Mouse (Mus musculus): Measurements from ENCODE around the gene Cdrt4. TPM values are rescaled to one million over a fixed set of nuclear protein-coding genes. Genes with fewer than 3 reads are reported as not detected.

Cdrt4 gene
- 0.44 TPM in 1 of 2 replicates, not detected in the other for polyA plus RNA-seq (2015; fragmentation: Nextera tagmentation; extraction: Ambion mirVana)

DNA sequence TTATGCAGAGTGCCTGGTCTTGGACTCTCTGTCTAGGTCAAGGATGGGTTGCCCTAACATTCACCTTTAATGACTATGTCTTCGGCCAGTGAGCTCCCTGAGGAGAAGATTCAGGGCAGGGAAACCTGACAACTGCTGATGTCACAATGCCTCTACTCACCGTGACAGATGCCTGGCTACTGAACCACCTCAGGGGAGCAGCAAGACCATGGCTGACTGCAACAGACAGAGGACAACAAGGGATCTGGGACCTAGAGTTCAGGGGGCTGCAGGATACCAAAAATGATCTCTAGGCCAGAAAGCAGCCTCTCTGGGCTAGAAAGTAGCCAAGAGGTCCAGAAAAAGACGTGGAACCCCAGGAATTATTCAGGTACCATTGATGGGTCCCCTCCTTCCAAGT is at the start of gene Cdrt4:
Cdrt4 (plus strand) TSS at position 182 of the 400 bp plus-strand sequence.
- Histone ChIP-seq H3K27ac (replicated peaks) (no peak within 1 kb of the TSS), H3K4me1 (replicated peaks) (no peaks in the 10 kb centered on the region), H3K9ac (no peak within 1 kb of the TSS), H3K4me2 (no peak within 1 kb of the TSS), H3K4me3 (no peak within 1 kb of the TSS), H3K27me3 (no peaks in the 10 kb centered on the region), H3K9me3 (peaks cover 3% of the 10 kb centered on the region; the same call in 1 of the 2 replicates), H3K36me3 (no peaks in the 10 kb centered on the region)
- 75% methylated on average over 3 of the region's 3 CpGs for WGBS
- no peak for ATAC-seq (ENCODE audit: low read depth)

DNA sequence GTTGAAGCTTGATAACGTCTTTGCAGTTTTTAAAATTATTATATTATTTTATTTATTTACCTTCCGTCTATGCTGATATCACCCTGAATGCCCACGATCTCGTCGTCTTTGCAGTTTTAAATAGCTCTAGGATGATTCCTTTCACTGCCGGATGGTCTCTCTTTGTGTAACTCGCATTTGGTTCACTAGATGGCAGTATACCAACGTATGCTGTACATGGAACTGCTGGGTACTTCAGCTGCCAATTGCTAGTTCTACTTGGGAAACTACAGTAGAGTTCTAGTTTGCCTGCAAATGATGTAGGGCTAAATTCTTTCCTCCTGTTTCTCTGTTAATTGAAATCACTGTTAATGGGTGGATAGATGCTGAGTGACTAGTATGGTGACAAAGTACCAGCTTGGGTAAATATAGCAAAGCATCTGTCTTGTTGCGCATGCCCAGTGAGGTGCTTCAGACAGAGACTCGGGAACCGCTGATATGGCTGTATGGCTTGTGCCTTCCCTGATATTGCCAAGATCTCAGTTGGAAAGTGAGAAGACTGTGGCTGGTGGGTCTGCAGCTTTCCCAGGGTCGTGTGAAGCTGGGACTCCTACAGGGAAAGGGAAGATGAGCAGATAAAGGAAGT is 49.2 kb upstream of the Cdrt4 start:
- H3K9me3 ChIP-seq: no peaks in the 10 kb centered on the region
- H3K9ac ChIP-seq: no peak overlapping the region
- H3K27me3 ChIP-seq: no peaks in the 10 kb centered on the region
- peaks cover 6% of the 10 kb centered on the region; the same call in 1 of the 2 replicates for H3K36me3 ChIP-seq
- ATAC-seq (ENCODE audit: low read depth): peak; percentile 75; the same call in 1 of the 2 replicates
- H3K4me3 ChIP-seq: no peak overlapping the region
- H3K27ac ChIP-seq (replicated peaks): no peak overlapping the region
- no peak overlapping the region for H3K4me2 ChIP-seq
- no peaks in the 10 kb centered on the region for H3K4me1 ChIP-seq (replicated peaks)
- WGBS: 36% methylated on average over 12 of the region's 12 CpGs

DNA sequence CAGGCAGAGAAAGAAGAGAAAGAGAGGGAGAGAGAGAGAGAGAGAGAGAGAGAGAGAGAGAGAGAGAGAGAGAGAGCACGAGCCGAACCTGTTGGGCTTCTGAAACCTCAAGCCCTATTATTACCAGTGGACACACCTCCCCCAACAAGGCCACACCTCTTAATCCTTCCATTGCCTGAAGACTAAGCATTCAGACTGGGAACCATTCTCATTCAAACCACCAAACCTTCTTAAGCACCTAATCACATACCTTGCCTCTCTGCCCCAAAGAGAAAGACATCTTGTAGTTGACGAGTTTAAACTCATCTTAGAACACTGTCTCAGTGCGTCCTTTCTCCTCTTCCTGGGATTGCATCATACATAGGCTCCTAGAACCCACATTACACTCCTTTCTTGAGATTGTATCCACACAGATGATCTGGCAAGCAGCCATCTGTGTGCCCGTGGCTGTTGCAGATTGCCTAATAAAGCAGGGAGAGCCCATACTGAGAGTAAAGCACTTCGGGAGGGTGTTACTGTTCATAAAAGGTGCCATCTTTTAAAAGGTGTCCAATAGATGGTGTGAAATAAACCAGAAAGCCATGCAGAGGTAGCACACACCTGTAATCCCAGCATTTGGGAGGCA is 47.0 kb upstream of the Cdrt4 start:
- no peak overlapping the region for H3K4me2 ChIP-seq
- ATAC-seq (ENCODE audit: low read depth): no peak
- H3K4me1 ChIP-seq (replicated peaks): no peaks in the 10 kb centered on the region
- H3K9ac ChIP-seq: no peak overlapping the region
- H3K27ac ChIP-seq (replicated peaks): no peak overlapping the region
- H3K36me3 ChIP-seq: no peaks in the 10 kb centered on the region
- no peaks in the 10 kb centered on the region for H3K27me3 ChIP-seq
- H3K4me3 ChIP-seq: no peak overlapping the region
- 76% methylated on average over 6 of the region's 6 CpGs for WGBS
- H3K9me3 ChIP-seq: no peaks in the 10 kb centered on the region

DNA sequence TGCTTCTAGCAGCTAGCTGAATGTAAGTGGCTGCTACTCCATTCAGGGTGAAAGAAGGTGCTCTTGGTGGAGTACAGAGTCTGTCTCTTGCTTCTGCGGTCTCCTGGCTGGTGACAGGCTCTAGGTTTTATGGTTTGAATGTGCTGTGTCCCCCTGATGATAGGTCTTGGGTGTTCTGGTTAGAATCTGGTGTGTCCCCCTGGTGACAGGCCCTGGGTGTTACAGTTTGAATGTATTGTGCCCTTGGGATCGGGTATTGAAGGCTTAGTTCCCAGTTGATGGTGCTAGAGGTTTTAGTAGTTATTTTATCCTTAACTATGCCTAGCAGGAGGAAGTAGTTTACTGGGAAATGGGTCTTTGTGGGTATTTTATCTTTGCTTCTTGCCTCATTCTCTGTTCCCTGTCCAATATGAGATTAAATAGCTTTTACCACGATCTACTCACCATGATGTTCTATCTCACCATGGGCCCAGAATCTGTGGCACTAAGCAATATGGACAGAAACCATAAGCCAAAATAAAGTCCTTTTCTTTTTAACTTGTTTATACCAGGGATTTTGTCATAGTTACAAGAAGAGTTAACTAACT is 41.2 kb upstream of the Cdrt4 start:
- Histone ChIP-seq H3K4me2 (no peak overlapping the region), H3K4me3 (no peak overlapping the region), H3K36me3 (no peaks in the 10 kb centered on the region), H3K27me3 (no peaks in the 10 kb centered on the region), H3K9me3 (no peaks in the 10 kb centered on the region), H3K27ac (replicated peaks) (no peak overlapping the region), H3K4me1 (replicated peaks) (peaks cover 9% of the 10 kb centered on the region), H3K9ac (no peak overlapping the region)
- no peak for ATAC-seq (ENCODE audit: low read depth)
- 77% methylated on average over 3 of the region's 3 CpGs for WGBS

DNA sequence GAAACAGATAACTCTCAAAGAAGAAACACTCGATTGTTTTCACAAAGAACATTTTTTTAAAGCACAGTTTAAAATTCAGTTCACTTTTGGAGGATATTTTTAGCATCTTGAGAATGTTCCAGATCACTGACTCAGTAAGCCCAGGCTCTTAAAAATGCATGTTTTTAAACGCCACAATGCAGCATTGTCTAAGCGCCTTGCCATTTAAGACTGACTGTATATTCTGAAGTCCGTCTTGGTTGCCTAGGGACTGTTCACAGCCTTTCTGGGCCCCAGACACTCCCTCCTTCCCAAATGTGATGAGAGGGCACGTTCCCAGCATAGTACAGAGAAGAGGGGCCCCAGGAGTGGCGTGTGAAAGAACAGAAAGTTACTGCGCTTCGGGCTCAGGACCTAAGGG is 39.6 kb upstream of the Cdrt4 start:
- H3K9me3 ChIP-seq: no peaks in the 10 kb centered on the region
- H3K4me3 ChIP-seq: no peak overlapping the region
- no peaks in the 10 kb centered on the region for H3K27me3 ChIP-seq
- no peak for ATAC-seq (ENCODE audit: low read depth)
- peak overlapping the region; percentile 50; the same call in 1 of the 2 replicates for H3K27ac ChIP-seq (replicated peaks)
- no peak overlapping the region for H3K4me2 ChIP-seq
- peaks cover 9% of the 10 kb centered on the region for H3K4me1 ChIP-seq (replicated peaks)
- no peak overlapping the region for H3K9ac ChIP-seq
- H3K36me3 ChIP-seq: no peaks in the 10 kb centered on the region
- WGBS: 20% methylated on average over 8 of the region's 8 CpGs

DNA sequence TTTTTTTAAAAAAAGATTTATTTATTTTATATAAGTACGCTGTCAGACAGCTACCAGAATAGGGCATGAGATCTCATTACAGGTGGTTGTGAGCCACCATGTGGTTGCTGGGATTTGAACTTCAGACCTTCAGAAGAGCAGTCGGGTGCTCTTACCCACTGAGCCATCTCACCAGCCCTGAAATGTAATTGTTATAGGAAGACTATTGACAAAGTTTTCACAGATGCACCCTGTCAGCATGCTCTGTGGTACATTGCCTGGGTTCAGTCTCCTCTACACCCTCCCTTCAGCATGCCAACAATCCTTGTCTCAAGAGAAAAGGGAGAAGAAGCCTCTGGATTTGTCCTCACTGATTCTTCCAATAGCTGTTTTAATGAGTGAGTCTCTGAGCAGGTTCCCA is 37.9 kb upstream of the Cdrt4 start:
- Histone ChIP-seq H3K9me3 (no peaks in the 10 kb centered on the region), H3K27ac (replicated peaks) (no peak overlapping the region), H3K27me3 (no peaks in the 10 kb centered on the region), H3K4me2 (no peak overlapping the region), H3K36me3 (no peaks in the 10 kb centered on the region), H3K4me3 (no peak overlapping the region), H3K9ac (no peak overlapping the region), H3K4me1 (replicated peaks) (peaks cover 9% of the 10 kb centered on the region)
- ATAC-seq (ENCODE audit: low read depth): no peak
- 96% methylated on average over 2 of the region's 2 CpGs for WGBS

DNA sequence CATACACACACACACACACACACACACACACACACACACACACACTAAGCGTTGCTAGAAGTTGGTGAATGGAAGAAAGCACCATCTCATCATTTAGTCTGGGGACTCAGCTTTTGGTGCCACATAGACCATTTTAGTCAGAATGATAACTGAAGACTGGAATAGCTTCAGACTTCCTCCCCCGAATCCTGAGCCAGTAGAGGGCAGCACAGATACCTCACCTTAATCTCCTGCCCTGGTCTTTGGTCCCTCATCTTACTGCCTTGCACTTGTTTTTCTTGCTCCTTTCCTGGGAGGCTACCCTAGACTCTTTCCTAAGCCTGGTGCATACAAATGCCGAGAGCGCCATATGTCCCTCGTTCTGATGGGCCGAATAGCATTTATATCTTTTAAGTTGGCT is 36.5 kb upstream of the Cdrt4 start:
- H3K27ac ChIP-seq (replicated peaks): no peak overlapping the region
- ATAC-seq (ENCODE audit: low read depth): no peak
- 68% methylated on average over 6 of the region's 6 CpGs for WGBS

DNA sequence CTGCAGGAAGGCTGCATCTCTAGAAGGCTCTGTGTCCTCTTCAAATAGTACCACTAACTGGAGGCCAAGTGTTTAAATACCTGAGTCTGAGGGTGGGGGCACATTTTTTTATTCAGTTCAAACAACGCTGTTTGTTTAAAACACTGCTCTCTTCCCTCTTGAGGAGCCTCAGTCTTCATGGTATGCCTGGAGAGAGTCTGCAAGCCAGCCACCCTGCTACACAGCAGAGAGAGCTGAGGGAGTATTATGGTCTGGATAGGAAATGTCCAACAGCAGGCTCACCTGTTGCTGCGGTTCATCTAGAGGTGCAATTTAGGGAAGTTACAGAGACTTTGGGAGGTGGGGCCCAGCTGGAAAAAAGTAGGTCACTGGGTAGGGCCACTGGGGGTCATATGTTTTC is 35.5 kb upstream of the Cdrt4 start:
- no peak for ATAC-seq (ENCODE audit: low read depth)
- 88% methylated on average over 2 of the region's 2 CpGs for WGBS

More for the DNA sequence above, 36.5 kb upstream of the Cdrt4 start:
- Histone ChIP-seq H3K4me3 (no peak overlapping the region), H3K36me3 (no peaks in the 10 kb centered on the region), H3K9ac (no peak overlapping the region), H3K4me1 (replicated peaks) (peaks cover 9% of the 10 kb centered on the region), H3K4me2 (no peak overlapping the region), H3K9me3 (peaks cover 2% of the 10 kb centered on the region; the same call in 1 of the 2 replicates), H3K27me3 (no peaks in the 10 kb centered on the region)

DNA sequence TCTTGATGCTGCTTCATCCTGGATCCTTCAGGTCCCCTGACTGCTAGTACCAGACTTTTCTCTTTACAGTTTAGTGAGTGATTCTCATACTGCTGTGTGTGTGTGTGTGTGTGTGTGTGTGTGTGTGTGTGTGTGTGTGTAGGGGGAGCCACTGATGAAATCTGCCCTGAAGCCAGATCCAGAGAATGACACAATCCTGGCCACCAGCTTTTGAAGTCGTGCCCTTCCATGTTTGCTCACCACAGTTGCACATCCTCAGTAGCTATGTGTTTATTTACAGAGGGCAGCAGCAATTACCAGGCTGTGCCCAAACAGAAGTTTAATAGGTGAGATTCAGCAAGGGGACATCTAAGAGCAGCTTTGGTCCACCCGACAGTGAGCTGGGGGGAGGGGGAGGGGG is 34.2 kb upstream of the Cdrt4 start:
- Histone ChIP-seq H3K9me3 (peaks cover 4% of the 10 kb centered on the region; the same call in 1 of the 2 replicates), H3K27ac (replicated peaks) (no peak overlapping the region), H3K36me3 (no peaks in the 10 kb centered on the region), H3K27me3 (peaks cover 3% of the 10 kb centered on the region; the same call in 1 of the 2 replicates), H3K4me2 (no peak overlapping the region), H3K4me1 (replicated peaks) (peaks cover 7% of the 10 kb centered on the region; the same call in 1 of the 2 replicates), H3K4me3 (no peak overlapping the region), H3K9ac (no peak overlapping the region)
- no peak for ATAC-seq (ENCODE audit: low read depth)
- WGBS: 42% methylated on average over 2 of the region's 2 CpGs

More for the DNA sequence above, 35.5 kb upstream of the Cdrt4 start:
- H3K9me3 ChIP-seq: peaks cover 4% of the 10 kb centered on the region; the same call in 1 of the 2 replicates
- no peak overlapping the region for H3K4me2 ChIP-seq
- H3K36me3 ChIP-seq: no peaks in the 10 kb centered on the region
- H3K4me3 ChIP-seq: no peak overlapping the region
- H3K27me3 ChIP-seq: peaks cover 3% of the 10 kb centered on the region; the same call in 1 of the 2 replicates
- H3K4me1 ChIP-seq (replicated peaks): peaks cover 9% of the 10 kb centered on the region
- H3K27ac ChIP-seq (replicated peaks): no peak overlapping the region
- no peak overlapping the region for H3K9ac ChIP-seq

DNA sequence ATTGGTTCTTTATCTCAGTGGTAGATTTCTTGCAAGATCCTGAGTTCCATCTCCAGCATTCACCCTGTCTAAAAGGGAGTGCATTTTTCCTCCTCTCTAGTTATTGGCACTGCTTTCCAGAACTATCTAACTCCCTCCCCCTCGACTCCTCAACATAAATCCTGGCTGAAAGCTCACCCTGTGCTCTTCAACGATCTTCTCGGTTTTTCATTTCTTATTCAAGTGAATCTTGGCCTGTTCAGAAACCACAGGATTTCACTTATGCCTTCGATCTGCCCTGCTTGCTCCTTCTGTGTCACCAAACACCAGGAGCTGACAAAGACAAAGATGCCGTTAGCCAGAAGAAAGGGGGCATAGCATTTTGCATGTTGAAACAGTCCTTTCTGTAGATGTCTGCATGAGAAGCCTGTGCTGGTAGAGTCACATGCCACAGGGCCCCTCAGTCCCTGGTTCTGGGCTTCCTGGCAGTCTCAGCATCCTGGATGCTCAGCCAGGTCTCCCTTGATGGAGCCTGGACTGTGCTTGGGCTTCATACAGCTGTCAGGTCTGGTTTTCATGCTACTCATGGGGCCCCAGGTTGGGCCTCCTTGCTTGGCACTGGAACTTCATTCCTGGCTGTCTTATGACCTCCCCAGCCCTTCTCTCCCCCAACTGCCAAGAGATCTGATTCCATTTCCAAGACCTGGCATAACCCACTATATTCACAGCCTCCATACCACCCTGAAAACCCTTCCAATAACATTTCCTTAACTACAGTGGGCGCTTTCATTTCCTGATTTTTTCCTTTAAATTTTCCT is 30.8 kb upstream of the Cdrt4 start:
- peaks cover 4% of the 10 kb centered on the region; the same call in 1 of the 2 replicates for H3K9me3 ChIP-seq
- peak; percentile 13; the same call in 1 of the 2 replicates for ATAC-seq (ENCODE audit: low read depth)
- 61% methylated on average over 6 of the region's 6 CpGs for WGBS
- 0 out of 2 replicates have a peak, but pooled peaks cover 7% of the 10 kb centered on the region for H3K4me1 ChIP-seq (replicated peaks)
- H3K27me3 ChIP-seq: peaks cover 3% of the 10 kb centered on the region; the same call in 1 of the 2 replicates
- peak overlapping the region; percentile 46 for H3K4me2 ChIP-seq
- no peak overlapping the region for H3K4me3 ChIP-seq
- peak overlapping the region; percentile 53; the same call in 1 of the 2 replicates for H3K9ac ChIP-seq
- no peaks in the 10 kb centered on the region for H3K36me3 ChIP-seq
- no peak overlapping the region; the same call in 1 of the 2 replicates for H3K27ac ChIP-seq (replicated peaks)

DNA sequence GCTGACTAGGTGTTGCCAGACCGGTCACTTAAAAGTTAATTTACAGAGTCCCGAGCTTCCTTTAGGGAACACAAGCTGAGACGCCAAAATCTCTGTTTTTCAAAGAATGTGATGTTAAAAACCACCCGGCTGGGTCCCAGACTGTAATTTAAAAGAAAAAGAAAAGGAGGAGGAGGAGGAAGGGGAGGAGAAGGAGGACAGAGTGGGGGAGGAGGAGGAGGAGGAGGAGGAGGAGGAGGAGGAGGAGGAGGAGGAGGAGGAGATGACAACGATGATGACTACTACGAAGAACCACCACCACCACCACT is 30.3 kb upstream of the Cdrt4 start:
- Histone ChIP-seq H3K4me2 (peak overlapping the region; percentile 46), H3K27me3 (peaks cover 3% of the 10 kb centered on the region; the same call in 1 of the 2 replicates), H3K36me3 (no peaks in the 10 kb centered on the region), H3K4me1 (replicated peaks) (0 out of 2 replicates have a peak, but pooled peaks cover 7% of the 10 kb centered on the region), H3K4me3 (peak overlapping the region; percentile 33), H3K9me3 (peaks cover 4% of the 10 kb centered on the region; the same call in 1 of the 2 replicates), H3K9ac (peak overlapping the region; percentile 53), H3K27ac (replicated peaks) (no peak overlapping the region)
- 17% methylated on average over 6 of the region's 6 CpGs for WGBS
- peak; percentile 4; the same call in 1 of the 2 replicates for ATAC-seq (ENCODE audit: low read depth)

All from neural tube, embryonic 13.5 days (tissue).